In the genomic region with DNA sequence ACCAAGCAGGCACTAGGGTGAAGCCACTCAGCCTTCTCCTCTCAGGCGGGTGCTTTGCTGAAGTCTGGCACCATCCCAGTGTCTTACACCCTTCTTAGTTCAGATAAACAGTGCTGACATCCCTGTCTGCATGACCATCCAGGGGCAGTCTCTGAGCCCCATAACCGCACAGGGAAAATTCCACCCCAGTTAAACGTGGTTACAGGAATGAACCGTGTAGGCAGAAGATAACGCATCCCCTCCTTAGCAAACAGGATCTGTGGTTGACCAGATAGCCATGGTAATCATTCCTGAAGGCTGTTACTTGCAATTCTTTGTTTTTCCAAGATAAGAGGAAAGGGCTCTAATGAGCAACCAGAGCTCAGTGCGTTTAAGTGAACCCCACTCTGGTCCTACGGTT, we compare ENCODE assay signal across 31 mouse cellular contexts. TPM values are rescaled to one million over a fixed set of nuclear protein-coding genes. Genes with fewer than 3 reads are reported as not detected.
DNase-seq lines count a peak whose midpoint lies in the region; ATAC-seq lines count a peak whose summit lies in the region.
"Had no signal": no experiment of that assay in that cellular context is flagged by ENCODE, and none has a peak within 500 bp of the region (broad histone marks: within the 10 kb centered on the region; RNA-seq: fewer than 3 reads in every experiment).

No protein-coding gene starts in this region.

- H3K4me3 ChIP-seq in heart, embryonic 12.5 days: no peak overlapping the region
- no peak overlapping the region for H3K4me3 ChIP-seq in liver, embryonic 12.5 days
- no peak overlapping the region for H3K4me3 ChIP-seq in liver, embryonic 15.5 days (replicated peaks)
- no peak overlapping the region for H3K4me3 ChIP-seq in hindbrain, embryonic 16.5 days (ENCODE audit: low read length)
- H3K4me3 ChIP-seq: forebrain, embryonic 10.5 days; heart, adult 2 months; heart, embryonic 10.5 days; heart, embryonic 15.5 days; hindbrain, embryonic 13.5 days had no signal

- H3K27ac ChIP-seq in heart, embryonic 12.5 days (ENCODE audit: poor library complexity, severe bottlenecking): no peak overlapping the region
- peak overlapping the region; percentile 81 for H3K27ac ChIP-seq in liver, embryonic 12.5 days
- H3K27ac ChIP-seq in liver, embryonic 15.5 days (replicated peaks): 0 out of 2 replicates have a peak overlapping the region, but pooled peaks have one; percentile 2
- H3K27ac ChIP-seq in hindbrain, embryonic 16.5 days (ENCODE audit: low read depth, low read length): no peak overlapping the region
- H3K27ac ChIP-seq: forebrain, embryonic 10.5 days; heart, adult 2 months; heart, embryonic 10.5 days; heart, embryonic 15.5 days; hindbrain, embryonic 13.5 days; hindbrain, postnatal 0 days had no signal

- H3K27me3 ChIP-seq in heart, embryonic 12.5 days (replicated peaks): no peaks in the 10 kb centered on the region; the same call in 1 of the 2 replicates
- H3K27me3 ChIP-seq in liver, embryonic 12.5 days (replicated peaks): no peaks in the 10 kb centered on the region
- no peaks in the 10 kb centered on the region for H3K27me3 ChIP-seq in liver, embryonic 15.5 days
- H3K27me3 ChIP-seq in hindbrain, embryonic 16.5 days (replicated peaks; ENCODE audit: control insufficient read depth, insufficient read depth, low read length): no peaks in the 10 kb centered on the region
- H3K27me3 ChIP-seq: CH12.LX; heart, embryonic 15.5 days; hindbrain, embryonic 13.5 days; Patski had no signal

- DNase-seq in heart, postnatal 10 days: no peak
- peak; percentile 42 for DNase-seq in c-Kit-positive CD71-positive TER-119-negative erythroid progenitor cells, embryonic 14.5 days (ENCODE audit: low read depth)
- no peak for DNase-seq in frontal cortex, postnatal 14 days (ENCODE audit: low spot score in 2 of 2)
- no peak for DNase-seq in left cerebral cortex, adult 11 months (ENCODE audit: low spot score)
- DNase-seq: adrenal gland, postnatal 10 days; adrenal gland, postnatal 36 days; B cell, adult 2 months; cerebellum, adult 18-20 months; cerebellum, adult 9-10 months; cerebellum, postnatal 14 days; forebrain, postnatal 0 days; gastrocnemius, postnatal 25 days; heart, adult 2 months; heart, postnatal 14 days had no signal

- no peaks in the 10 kb centered on the region for H3K36me3 ChIP-seq in heart, embryonic 12.5 days
- no peaks in the 10 kb centered on the region for H3K36me3 ChIP-seq in liver, embryonic 12.5 days
- H3K36me3 ChIP-seq in liver, embryonic 15.5 days (replicated peaks): no peaks in the 10 kb centered on the region
- no peaks in the 10 kb centered on the region for H3K36me3 ChIP-seq in hindbrain, embryonic 16.5 days (ENCODE audit: control insufficient read depth, insufficient read depth, low read length)
- H3K36me3 ChIP-seq: forebrain, embryonic 10.5 days; G1E; heart, embryonic 10.5 days; heart, embryonic 15.5 days; hindbrain, embryonic 13.5 days had no signal

- intact Hi-C loops in heart, postnatal 10 days (cut with DNase I): no loop called here

- H3K4me1 ChIP-seq in heart, embryonic 12.5 days (replicated peaks): no peaks in the 10 kb centered on the region
- peaks cover 41% of the 10 kb centered on the region for H3K4me1 ChIP-seq in liver, embryonic 12.5 days
- no peaks in the 10 kb centered on the region for H3K4me1 ChIP-seq in liver, embryonic 15.5 days (replicated peaks)
- no peaks in the 10 kb centered on the region for H3K4me1 ChIP-seq in hindbrain, embryonic 16.5 days (ENCODE audit: control insufficient read depth, insufficient read depth, low read depth, low read length)
- H3K4me1 ChIP-seq: heart, embryonic 10.5 days; heart, embryonic 15.5 days; hindbrain, embryonic 13.5 days had no signal

- WGBS in heart, embryonic 12.5 days: 25% methylated on average over 7 of the region's 7 CpGs
- 18% methylated on average over 7 of the region's 7 CpGs for WGBS in liver, embryonic 12.5 days (ENCODE audit: insufficient replicate concordance)
- WGBS in liver, embryonic 15.5 days (ENCODE audit: insufficient replicate concordance): 31% methylated on average over 7 of the region's 7 CpGs
- 89% methylated on average over 7 of the region's 7 CpGs for WGBS in hindbrain, embryonic 16.5 days

- no peak overlapping the region for H3K4me2 ChIP-seq in heart, embryonic 12.5 days
- H3K4me2 ChIP-seq in liver, embryonic 12.5 days: peak overlapping the region; percentile 42
- no peak overlapping the region for H3K4me2 ChIP-seq in liver, embryonic 15.5 days
- H3K4me2 ChIP-seq in hindbrain, embryonic 16.5 days (ENCODE audit: low read length): no peak overlapping the region
- H3K4me2 ChIP-seq: heart, embryonic 15.5 days; hindbrain, embryonic 13.5 days had no signal

- H3K9me3 ChIP-seq in heart, embryonic 12.5 days (replicated peaks): no peaks in the 10 kb centered on the region; the same call in 1 of the 2 replicates
- 0 out of 2 replicates have a peak, but pooled peaks cover 1% of the 10 kb centered on the region for H3K9me3 ChIP-seq in liver, embryonic 12.5 days (replicated peaks)
- H3K9me3 ChIP-seq in liver, embryonic 15.5 days (replicated peaks): 0 out of 2 replicates have a peak, but pooled peaks cover 3% of the 10 kb centered on the region
- H3K9me3 ChIP-seq in hindbrain, embryonic 16.5 days (ENCODE audit: control insufficient read depth, low read length): no peaks in the 10 kb centered on the region
- H3K9me3 ChIP-seq: forebrain, embryonic 10.5 days; heart, embryonic 10.5 days; heart, embryonic 15.5 days; hindbrain, embryonic 13.5 days had no signal

- ATAC-seq in heart, embryonic 12.5 days (ENCODE audit: insufficient number of reproducible peaks, low FRiP score): peak; percentile 56
- ATAC-seq in liver, embryonic 12.5 days: peak; percentile 92
- peak; percentile 77 for ATAC-seq in liver, embryonic 15.5 days (ENCODE audit: insufficient read depth)
- no peak for ATAC-seq in hindbrain, embryonic 16.5 days
- ATAC-seq: forebrain, embryonic 14.5 days; forebrain, postnatal 0 days; hindbrain, postnatal 0 days; inflammation-experienced regulatory T-cells, adult 6 months; intestine, embryonic 16.5 days; Patski had no signal

- H3K9ac ChIP-seq in heart, embryonic 12.5 days: no peak overlapping the region
- no peak overlapping the region for H3K9ac ChIP-seq in liver, embryonic 12.5 days
- H3K9ac ChIP-seq in liver, embryonic 15.5 days: no peak overlapping the region
- H3K9ac ChIP-seq in hindbrain, embryonic 16.5 days (ENCODE audit: low read depth, low read length): no peak overlapping the region
- H3K9ac ChIP-seq: forebrain, postnatal 0 days; heart, embryonic 15.5 days; hindbrain, embryonic 13.5 days had no signal

RNA-seq across cellular contexts. Expression of a gene that starts 19.3 kb away (rescaled TPM):
- polyA plus RNA-seq in heart, embryonic 12.5 days (2016; fragmentation: Nextera tagmentation; extraction: Ambion mirVana): 0.10 and 0.18 TPM in 2 replicates
- under 1 TPM; 0.07 to 0.29 TPM for total RNA-seq in heart, postnatal 10 days (2021)
- 0.49 and 0.84 TPM in 2 replicates for polyA plus RNA-seq in liver, embryonic 12.5 days (2016; fragmentation: Nextera tagmentation; extraction: Ambion mirVana)
- 0.14 and 0.20 TPM in 2 replicates for polyA plus RNA-seq in liver, embryonic 15.5 days (2015; fragmentation: Nextera tagmentation; extraction: Ambion mirVana)
- 14.3 and 15.0 TPM in 2 replicates for polyA plus RNA-seq in hindbrain, embryonic 16.5 days (2015; fragmentation: Nextera tagmentation; extraction: Ambion mirVana)
- total RNA-seq: CH12.LX; granulocyte monocyte progenitor cell, adult 5-6 weeks; hematopoietic stem cell, adult 5-6 weeks had no signal
- polyA plus RNA-seq: G1E; heart, adult 2 months; inflammation-experienced regulatory T-cells, adult 6 months; Patski had no signal

Comparison
In these comparisons a context has a peak if more than half of its experiments do, and no peak if none do; other contexts are left out.
1. H3K27ac ChIP-seq: peak in liver, embryonic 12.5 days (single experiment) and liver, embryonic 15.5 days (single experiment); none in heart, embryonic 12.5 days (single experiment) and hindbrain, embryonic 16.5 days (single experiment).